Mouse (Mus musculus) neural tube, embryonic 12.5 days (tissue): ENCODE measurements around the gene Gsc. TPM values are rescaled to one million over a fixed set of nuclear protein-coding genes. Genes with fewer than 3 reads are reported as not detected.

Experiments used
- polyA plus RNA-seq: library from polyadenylated mRNA; unstranded; fragments of >200 nt; fragmentation: Nextera tagmentation; extraction: Ambion mirVana; gene quantifications from 2 replicates; pipeline ENCODE4 v1.2.1, GENCODE M21; 2016

Gene Gsc
- polyA plus RNA-seq, 1 experiment from 2014 or later, result 0.20 TPM

Other genes with a start within 250 kb of the Gsc start
- 1.9 and 2.1 TPM in 2 replicates for gene Serpina3g, start 237.1 kb downstream of the Gsc start, polyA plus RNA-seq
- 0.30 TPM in 1 of 2 replicates, not detected in the other for gene Serpina3i, start 210.2 kb downstream of the Gsc start, polyA plus RNA-seq
- gene Serpina3j, start 158.8 kb downstream of the Gsc start, polyA plus RNA-seq, result not detected in 2 replicates
- gene Serpina3k, start 134.8 kb downstream of the Gsc start, polyA plus RNA-seq, result not detected in 2 replicates
- not detected in 2 replicates for gene Serpina3m, start 134.8 kb downstream of the Gsc start, polyA plus RNA-seq
- 0.09 and 0.15 TPM in 2 replicates for gene Serpina3n, start 66.6 kb downstream of the Gsc start, polyA plus RNA-seq